Mouse (Mus musculus) heart, adult 11 months (tissue): ENCODE measurements around the gene Tnik.

Source experiments
- DNase-seq: peaks from one replicate; pipeline ENCODE4 v3.0.0; 2022

Tnik gene

GRCm38 (mm10) chr3:28410269-28410668 is 147.3 kb downstream of the Tnik start:
- DNase-seq = peak; percentile 49

GRCm38 (mm10) chr3:28415986-28416385 is 153.0 kb downstream of the Tnik start:
- peak; percentile 83 for DNase-seq

GRCm38 (mm10) chr3:28417091-28417715 is 154.2 kb downstream of the Tnik start:
- peak; percentile 65 for DNase-seq

- no peak for DNase-seq
These were observed 157.2 kb downstream of the Tnik start for GRCm38 (mm10) chr3:28420194-28420593.

- DNase-seq = peak; percentile 56
These were observed 157.7 kb downstream of the Tnik start for GRCm38 (mm10) chr3:28420698-28421097.

GRCm38 (mm10) chr3:28421798-28422197 is 158.8 kb downstream of the Tnik start:
- DNase-seq = peak; percentile 33

GRCm38 (mm10) chr3:28422221-28422620 is 159.2 kb downstream of the Tnik start:
- peak; percentile 76 for DNase-seq

- peak; percentile 79 for DNase-seq
These were observed 162.9 kb downstream of the Tnik start for GRCm38 (mm10) chr3:28425911-28426310.

- DNase-seq = peak; percentile 78
These were observed 168.4 kb downstream of the Tnik start for GRCm38 (mm10) chr3:28431459-28431858.

- peak; percentile 60 for DNase-seq
These were observed 169.3 kb downstream of the Tnik start for GRCm38 (mm10) chr3:28432321-28432720.

- DNase-seq = peak; percentile 40
These were observed 172.5 kb downstream of the Tnik start for GRCm38 (mm10) chr3:28435478-28435877.

- DNase-seq = no peak
These were observed 174.4 kb downstream of the Tnik start for GRCm38 (mm10) chr3:28437429-28437828.

- no peak for DNase-seq
These were observed 178.5 kb downstream of the Tnik start for GRCm38 (mm10) chr3:28441545-28441944.

- no peak for DNase-seq
These were observed 179.1 kb downstream of the Tnik start for GRCm38 (mm10) chr3:28442116-28442515.

GRCm38 (mm10) chr3:28447950-28448349 is 184.9 kb downstream of the Tnik start:
- no peak for DNase-seq

- no peak for DNase-seq
These were observed 190.4 kb downstream of the Tnik start for GRCm38 (mm10) chr3:28453458-28453857.

- peak; percentile 70 for DNase-seq
These were observed 193.8 kb downstream of the Tnik start for GRCm38 (mm10) chr3:28456842-28457241.

- DNase-seq = peak; percentile 88
These were observed 194.5 kb downstream of the Tnik start for GRCm38 (mm10) chr3:28457517-28457916.

- DNase-seq = no peak
These were observed 203.7 kb downstream of the Tnik start for GRCm38 (mm10) chr3:28466688-28467087.

GRCm38 (mm10) chr3:28467148-28467754 is 204.2 kb downstream of the Tnik start:
- DNase-seq = no peak

- DNase-seq = peak; percentile 93
These were observed 204.9 kb downstream of the Tnik start for GRCm38 (mm10) chr3:28467871-28468285.

- no peak for DNase-seq
These were observed 210.4 kb downstream of the Tnik start for GRCm38 (mm10) chr3:28473439-28473838.

- no peak for DNase-seq
These were observed 214.4 kb downstream of the Tnik start for GRCm38 (mm10) chr3:28477373-28477772.

GRCm38 (mm10) chr3:28485716-28486115 is 222.7 kb downstream of the Tnik start:
- DNase-seq = peak; percentile 91

- no peak for DNase-seq
These were observed 224.4 kb downstream of the Tnik start for GRCm38 (mm10) chr3:28487418-28487817.
